Mouse (Mus musculus) heart, embryonic 10.5 days (tissue): ENCODE results near the gene Ankrd27. TPM values are rescaled to one million over a fixed set of nuclear protein-coding genes. Genes with fewer than 3 reads are reported as not detected.
A peak's percentile ranks its signal among the peaks of the same experiment; 100 is the strongest.

Experiments used
- DNase-seq: peaks from one replicate; pipeline ENCODE4 v3.0.0-alpha.2; 2017; ENCODE audit warnings: low spot score
- H3K27ac ChIP-seq: fragments of 300-500 bp; sonication (generic); 2 replicates; pipeline ENCODE4 v1.5.1; 2016; ENCODE audit warnings: mild to moderate bottlenecking
- H3K27me3 ChIP-seq: fragments of 300-500 bp; sonication (generic); 2 replicates; pipeline ENCODE4 v1.6.1; 2016; ENCODE audit warnings: mild to moderate bottlenecking; ENCODE audit not compliant: poor library complexity, insufficient read depth, severe bottlenecking
- H3K36me3 ChIP-seq: fragments of 300-500 bp; sonication (generic); 2 replicates; pipeline ENCODE4 v1.6.1; 2016; ENCODE audit warnings: mild to moderate bottlenecking, moderate library complexity
- H3K4me1 ChIP-seq: fragments of 300-500 bp; sonication (generic); 2 replicates; pipeline ENCODE4 v1.6.1; 2016; ENCODE audit warnings: mild to moderate bottlenecking
- H3K4me3 ChIP-seq: fragments of 300-500 bp; sonication (generic); 2 replicates; pipeline ENCODE4 v1.5.1; 2016; ENCODE audit warnings: mild to moderate bottlenecking, moderate library complexity
- H3K9me3 ChIP-seq: fragments of 300-500 bp; sonication (generic); 2 replicates; pipeline ENCODE4 v1.6.1; 2016; ENCODE audit warnings: mild to moderate bottlenecking, moderate library complexity
- WGBS: fragments of 180-500 bp; shearing (Covaris S2); methylation state at CpG from one replicate; pipeline ENCODE4 v1.1.7; 2016; 5-methylcytosine and 5-hydroxymethylcytosine counted together
- polyA plus RNA-seq: library from polyadenylated mRNA; unstranded; fragments of >200 nt; fragmentation: Nextera tagmentation; extraction: Ambion mirVana; gene quantifications from 2 replicates; pipeline ENCODE4 v1.2.1, GENCODE M21; 2016

Gene Ankrd27
- 28.3 and 33.0 TPM in 2 replicates for polyA plus RNA-seq

DNA sequence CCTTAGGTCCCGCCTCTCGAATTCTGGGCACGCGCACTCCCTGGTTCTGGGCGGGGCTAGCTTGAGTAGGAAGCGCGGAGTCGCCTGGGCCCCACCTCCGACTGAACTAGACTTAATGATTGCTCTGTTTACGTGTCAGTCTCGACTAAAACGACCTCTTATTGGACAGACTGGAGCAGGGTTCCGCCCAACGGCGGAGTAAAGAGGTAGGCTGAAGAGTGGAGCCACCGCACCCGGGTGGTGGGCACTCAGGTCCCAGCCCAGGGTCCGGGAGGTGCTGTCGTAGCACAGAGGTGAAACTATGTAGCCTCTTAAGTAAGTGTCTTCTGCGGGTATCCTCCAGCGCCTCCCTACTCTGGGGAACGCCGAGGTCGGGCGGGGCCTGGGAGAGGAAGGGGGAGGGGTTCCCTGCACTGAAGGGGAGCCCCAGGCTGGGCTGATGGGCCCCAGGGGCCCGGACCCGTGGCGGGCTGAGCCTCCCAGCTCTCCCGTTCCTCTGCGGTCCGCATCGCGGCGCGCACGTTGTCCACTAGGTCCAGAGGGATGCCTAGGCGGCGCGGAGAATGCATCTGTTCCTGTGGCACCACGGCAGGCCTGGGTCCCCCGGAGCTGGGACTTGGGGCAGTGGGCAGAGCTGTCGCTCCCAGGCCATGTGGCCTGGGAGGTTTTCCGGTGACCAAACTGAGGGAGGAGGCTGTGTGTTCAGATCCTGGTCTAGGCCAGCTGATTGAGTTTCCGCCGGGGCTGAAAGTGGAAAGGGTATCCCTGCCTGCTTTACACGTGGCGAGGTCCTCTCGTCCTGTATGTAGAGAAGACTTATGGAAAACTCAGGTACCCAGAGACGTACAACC lies at the start of gene Ankrd27:
Ankrd27 (plus strand) TSS at position 190 of the 851 bp plus-strand sequence.
- WGBS: under 1% methylated on average over 49 of the region's 49 CpGs
- Histone ChIP-seq H3K36me3 (0 out of 2 replicates have a peak, but pooled peaks cover under 1% of the 10 kb centered on the region), H3K27ac (peak within 1 kb of the TSS; percentile 88), H3K4me1 (peaks cover 36% of the 10 kb centered on the region), H3K27me3 (peaks cover 26% of the 10 kb centered on the region), H3K9me3 (no peaks in the 10 kb centered on the region), H3K4me3 (peak within 1 kb of the TSS; percentile 88)
- peak; percentile 98 for DNase-seq

GRCm38 (mm10) chr7:35537562-35537961 lies 48.5 kb upstream of the Ankrd27 start, which contains the start of gene Tdrd12:
Gene Tdrd12 (minus strand): TSS chr7:35537745.
- Histone ChIP-seq H3K4me3 (no peak within 1 kb of the TSS), H3K27ac (no peak within 1 kb of the TSS), H3K27me3 (no peaks in the 10 kb centered on the region), H3K4me1 (no peaks in the 10 kb centered on the region), H3K9me3 (no peaks in the 10 kb centered on the region), H3K36me3 (no peaks in the 10 kb centered on the region)
- 83% methylated on average over 17 of the region's 17 CpGs for WGBS
- no peak for DNase-seq

DNA sequence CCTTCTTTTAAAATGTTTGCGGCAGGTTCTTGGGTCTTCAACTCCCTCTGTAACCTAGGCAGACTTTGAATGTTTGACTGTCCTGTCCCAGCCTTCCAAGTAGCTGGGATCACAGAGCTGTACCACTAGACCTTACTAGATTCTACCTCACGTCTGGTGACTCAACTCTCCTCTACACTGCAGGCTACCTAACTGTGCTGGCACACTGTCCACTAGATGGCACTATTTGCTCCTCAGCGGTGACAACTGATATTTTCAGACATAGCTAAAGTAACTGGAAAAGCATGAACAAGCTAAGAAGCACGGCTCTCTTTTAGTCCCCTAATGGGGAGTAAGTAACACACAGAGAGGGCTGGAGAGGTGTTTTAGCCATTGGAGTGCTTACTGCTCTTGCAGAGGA lies 40.2 kb upstream of the Ankrd27 start:
- Histone ChIP-seq H3K27me3 (no peaks in the 10 kb centered on the region), H3K4me3 (no peak overlapping the region), H3K9me3 (no peaks in the 10 kb centered on the region), H3K4me1 (no peaks in the 10 kb centered on the region), H3K27ac (no peak overlapping the region), H3K36me3 (peaks cover 41% of the 10 kb centered on the region)
- 35% methylated on average over 4 of the region's 4 CpGs for WGBS
- DNase-seq: no peak

- Histone ChIP-seq H3K4me3 (peak overlapping the region; percentile 88), H3K27ac (peak overlapping the region; percentile 99; the same call in 1 of the 2 replicates), H3K27me3 (no peaks in the 10 kb centered on the region), H3K36me3 (peaks cover 29% of the 10 kb centered on the region), H3K9me3 (no peaks in the 10 kb centered on the region), H3K4me1 (peaks cover 20% of the 10 kb centered on the region)
- WGBS: 60% methylated on average over 10 of the region's 10 CpGs
- DNase-seq: peak; percentile 73
Observed at GRCm38 (mm10) chr7:35553751-35554604, 32.1 kb upstream of the Ankrd27 start.

DNA sequence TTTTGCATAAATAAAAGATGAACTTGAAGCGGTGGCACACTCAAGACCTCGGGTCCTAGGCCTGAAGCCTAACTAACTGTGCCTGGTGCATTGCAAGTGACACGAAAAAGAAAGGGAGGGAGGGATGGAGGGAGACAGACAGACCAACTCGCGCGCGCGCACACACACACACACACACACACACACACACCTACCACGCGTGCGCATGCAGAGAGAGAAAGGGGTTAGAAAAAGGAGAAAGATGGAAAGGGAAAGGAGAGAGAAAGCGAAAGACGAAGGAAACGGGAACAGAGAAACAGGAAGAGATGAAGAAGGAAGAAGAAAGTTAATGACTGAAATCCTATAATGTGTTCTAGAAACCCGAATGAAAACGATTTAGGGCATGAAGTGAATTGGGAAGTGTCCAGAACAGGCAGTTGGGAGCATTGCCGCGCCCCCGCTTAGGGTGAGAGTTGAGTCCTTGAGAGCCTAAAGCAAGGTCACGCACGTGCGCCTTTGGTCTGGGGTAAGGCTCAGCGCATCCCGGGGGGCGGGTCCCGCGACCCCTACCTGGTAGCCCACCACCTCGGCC lies 31.4 kb upstream of the Ankrd27 start:
- peak; percentile 74 for DNase-seq
- WGBS: 6% methylated on average over 28 of the region's 28 CpGs
- Histone ChIP-seq H3K27ac (peak overlapping the region; percentile 99), H3K27me3 (no peaks in the 10 kb centered on the region), H3K4me1 (peaks cover 20% of the 10 kb centered on the region), H3K4me3 (peak overlapping the region; percentile 88), H3K36me3 (peaks cover 22% of the 10 kb centered on the region), H3K9me3 (no peaks in the 10 kb centered on the region)

DNA sequence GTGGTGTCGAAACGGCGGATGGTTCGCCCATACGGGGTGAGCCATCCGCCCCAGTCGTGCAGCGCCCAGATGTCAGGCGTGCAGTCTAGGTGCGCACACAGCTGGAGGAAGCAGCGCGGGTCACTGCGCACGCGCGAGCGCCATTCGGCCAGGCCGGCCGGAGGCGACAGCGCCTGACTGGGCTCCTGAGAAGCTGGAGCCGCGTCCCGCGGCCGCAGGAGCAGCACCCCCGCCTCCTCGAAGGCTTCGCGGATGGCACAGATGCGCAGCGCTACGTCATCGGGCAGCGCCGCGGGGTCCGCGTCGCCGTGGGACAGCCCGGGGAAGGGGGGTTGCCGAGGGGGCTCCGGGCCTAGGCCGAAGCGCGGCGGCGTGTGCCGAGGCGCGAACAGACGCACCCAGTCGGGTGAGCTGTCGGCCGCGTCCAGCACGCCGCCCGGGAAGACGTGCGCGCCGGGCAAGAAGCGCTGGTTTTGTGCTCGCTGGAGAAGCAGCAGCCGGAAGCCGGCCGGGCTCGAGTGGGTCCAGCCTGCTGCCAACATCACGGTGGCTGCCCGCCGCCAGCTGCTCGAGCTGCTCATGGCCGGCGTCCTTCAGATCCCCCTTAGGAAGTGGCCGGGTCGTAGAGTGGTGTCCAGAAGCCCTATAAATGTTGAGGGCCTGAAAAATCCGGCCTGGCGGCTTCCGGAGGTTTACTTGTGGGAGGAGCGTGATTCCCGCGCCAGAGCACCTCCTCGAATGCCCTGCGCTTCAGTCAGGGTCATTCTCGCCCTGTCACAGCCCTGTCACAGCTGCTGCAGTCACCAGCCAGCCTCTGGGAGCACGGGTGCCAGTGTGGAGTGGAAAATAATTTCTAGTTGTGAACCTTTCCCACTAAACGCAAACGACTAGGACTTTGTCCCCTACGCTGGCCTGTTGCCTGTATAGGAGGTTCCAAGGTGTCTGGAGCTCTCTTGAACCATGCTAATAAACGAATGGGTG lies 30.5 kb upstream of the Ankrd27 start:
- DNase-seq: peak; percentile 95
- Histone ChIP-seq H3K9me3 (no peaks in the 10 kb centered on the region), H3K4me3 (peak overlapping the region; percentile 88), H3K36me3 (peaks cover 14% of the 10 kb centered on the region), H3K4me1 (peaks cover 20% of the 10 kb centered on the region), H3K27ac (peak overlapping the region; percentile 99), H3K27me3 (no peaks in the 10 kb centered on the region)
- WGBS: under 1% methylated on average over 93 of the region's 93 CpGs

- DNase-seq: no peak
- Histone ChIP-seq H3K27ac (peak within 1 kb of the TSS; percentile 99), H3K36me3 (peaks cover 7% of the 10 kb centered on the region), H3K9me3 (no peaks in the 10 kb centered on the region), H3K4me1 (peaks cover 20% of the 10 kb centered on the region), H3K27me3 (no peaks in the 10 kb centered on the region), H3K4me3 (peak within 1 kb of the TSS; percentile 88)
- WGBS: 56% methylated on average over 4 of the region's 4 CpGs
Observed at GRCm38 (mm10) chr7:35556205-35556603, 29.8 kb upstream of the Ankrd27 start, which contains the start of gene Nudt19. Gene Nudt19 (minus strand): TSS chr7:35556304.

GRCm38 (mm10) chr7:35556905-35557304 lies 29.1 kb upstream of the Ankrd27 start:
- no peak overlapping the region; the same call in 1 of the 2 replicates for H3K27ac ChIP-seq
- no peak overlapping the region for H3K4me3 ChIP-seq
- H3K9me3 ChIP-seq: no peaks in the 10 kb centered on the region
- H3K36me3 ChIP-seq: no peaks in the 10 kb centered on the region
- peaks cover 20% of the 10 kb centered on the region for H3K4me1 ChIP-seq
- WGBS: 85% methylated on average over 5 of the region's 5 CpGs
- peak; percentile 77 for DNase-seq
- H3K27me3 ChIP-seq: no peaks in the 10 kb centered on the region

- no peaks in the 10 kb centered on the region for H3K36me3 ChIP-seq
- DNase-seq: no peak
- H3K27ac ChIP-seq: no peak overlapping the region
- H3K9me3 ChIP-seq: no peaks in the 10 kb centered on the region
- 70% methylated on average over 3 of the region's 3 CpGs for WGBS
- H3K4me1 ChIP-seq: peaks cover 20% of the 10 kb centered on the region
- H3K27me3 ChIP-seq: no peaks in the 10 kb centered on the region
- no peak overlapping the region for H3K4me3 ChIP-seq
Observed at GRCm38 (mm10) chr7:35557577-35557976, 28.5 kb upstream of the Ankrd27 start.

DNA sequence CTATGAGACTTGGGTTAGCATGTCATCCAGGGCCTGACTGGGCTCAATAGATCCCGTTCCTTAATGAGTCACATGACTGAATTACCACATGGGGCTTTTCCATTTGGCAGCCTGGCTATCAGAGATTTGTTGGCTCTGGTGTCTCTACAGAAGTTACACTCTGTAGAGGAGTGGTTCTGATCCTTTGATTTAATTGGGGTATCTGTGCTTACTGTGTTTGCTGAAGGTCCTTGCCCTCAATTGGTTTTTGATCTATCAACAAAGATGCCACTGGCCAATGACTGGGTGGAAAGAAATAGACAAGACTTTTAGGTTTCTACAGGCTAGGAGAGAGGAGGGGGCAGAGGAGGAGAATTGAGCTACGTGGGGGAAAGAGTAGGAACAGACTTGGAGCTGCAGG lies 27.4 kb upstream of the Ankrd27 start:
- Histone ChIP-seq H3K9me3 (no peaks in the 10 kb centered on the region), H3K27me3 (no peaks in the 10 kb centered on the region), H3K36me3 (no peaks in the 10 kb centered on the region), H3K27ac (no peak overlapping the region), H3K4me1 (peaks cover 20% of the 10 kb centered on the region), H3K4me3 (no peak overlapping the region)
- peak; percentile 25 for DNase-seq
- 41% methylated on average over 2 of the region's 2 CpGs for WGBS

DNA sequence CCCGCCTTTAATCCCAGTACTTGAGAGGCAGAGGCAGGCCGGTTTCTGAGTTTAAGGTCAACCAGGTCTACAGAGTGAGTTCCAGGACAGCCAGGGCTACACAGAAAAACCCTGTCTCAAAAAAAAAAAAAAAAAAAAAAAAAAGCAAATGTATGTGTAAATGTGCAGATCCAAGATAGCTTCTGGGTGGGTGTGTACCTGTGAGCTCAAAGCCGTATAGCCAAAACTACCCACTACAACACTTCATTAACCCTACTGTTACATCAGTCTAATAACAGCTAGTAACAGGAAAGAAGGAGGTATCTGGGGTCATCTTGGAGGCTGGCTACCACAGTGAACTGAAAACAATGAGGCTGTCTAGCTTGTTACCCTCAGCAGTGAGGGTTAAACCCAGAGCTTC lies 26.2 kb upstream of the Ankrd27 start:
- no peak overlapping the region for H3K27ac ChIP-seq
- H3K4me1 ChIP-seq: peaks cover 15% of the 10 kb centered on the region
- H3K27me3 ChIP-seq: no peaks in the 10 kb centered on the region
- WGBS: 82% methylated on average over 3 of the region's 3 CpGs
- DNase-seq: peak; percentile 69
- H3K36me3 ChIP-seq: no peaks in the 10 kb centered on the region
- H3K9me3 ChIP-seq: no peaks in the 10 kb centered on the region
- no peak overlapping the region for H3K4me3 ChIP-seq

- Histone ChIP-seq H3K4me3 (no peak overlapping the region), H3K9me3 (no peaks in the 10 kb centered on the region), H3K27me3 (no peaks in the 10 kb centered on the region), H3K27ac (no peak overlapping the region), H3K36me3 (no peaks in the 10 kb centered on the region), H3K4me1 (no peaks in the 10 kb centered on the region)
- 56% methylated on average over 11 of the region's 11 CpGs for WGBS
- DNase-seq: peak; percentile 70
Observed at GRCm38 (mm10) chr7:35563071-35563470, 23.0 kb upstream of the Ankrd27 start.
